Mouse (Mus musculus): Measurements from ENCODE around the gene Sh3bp2. TPM values are rescaled to one million over a fixed set of nuclear protein-coding genes. Genes with fewer than 3 reads are reported as not detected.

The Sh3bp2 gene
- polyA plus RNA-seq, 1 experiment from 2014 or later, result 3.7 TPM

GRCm38 (mm10) chr5:34521337-34521736, 4.3 kb upstream of the Sh3bp2 start:
- ATAC-seq, result no peak
- no peak overlapping the region for H3K9ac ChIP-seq (ENCODE audit: low read depth, low read length)
- no peaks in the 10 kb centered on the region for H3K36me3 ChIP-seq (ENCODE audit: control insufficient read depth, insufficient read depth, low read length)

GRCm38 (mm10) chr5:34523958-34524485, 1.6 kb upstream of the Sh3bp2 start:
- Histone ChIP-seq H3K27ac (ENCODE audit: low read length) (no peak overlapping the region), H3K27me3 (replicated peaks; ENCODE audit: control insufficient read depth, insufficient read depth, low read length) (no peaks in the 10 kb centered on the region), H3K9me3 (ENCODE audit: control insufficient read depth, low read length) (no peaks in the 10 kb centered on the region), H3K36me3 (ENCODE audit: control insufficient read depth, insufficient read depth, low read length) (no peaks in the 10 kb centered on the region), H3K4me2 (ENCODE audit: low read depth, low read length) (no peak overlapping the region), H3K4me1 (ENCODE audit: control insufficient read depth, insufficient read depth, low read length) (no peaks in the 10 kb centered on the region), H3K9ac (ENCODE audit: low read depth, low read length) (no peak overlapping the region), H3K4me3 (ENCODE audit: low read length) (no peak overlapping the region)
- 60% methylated on average over 4 of the region's 4 CpGs for WGBS
- no peak for ATAC-seq

More at GRCm38 (mm10) chr5:34521337-34521736, 4.3 kb upstream of the Sh3bp2 start:
- H3K4me2 ChIP-seq (ENCODE audit: low read depth, low read length), result no peak overlapping the region
- no peaks in the 10 kb centered on the region for H3K4me1 ChIP-seq (ENCODE audit: control insufficient read depth, insufficient read depth, low read length)
- H3K27ac ChIP-seq (ENCODE audit: low read length), result no peak overlapping the region
- no peaks in the 10 kb centered on the region for H3K9me3 ChIP-seq (ENCODE audit: control insufficient read depth, low read length)
- 86% methylated on average over 3 of the region's 3 CpGs for WGBS
- no peaks in the 10 kb centered on the region for H3K27me3 ChIP-seq (replicated peaks; ENCODE audit: control insufficient read depth, insufficient read depth, low read length)
- no peak overlapping the region for H3K4me3 ChIP-seq (ENCODE audit: low read length)

- Histone ChIP-seq H3K27me3 (replicated peaks; ENCODE audit: control insufficient read depth, insufficient read depth, low read length) (no peaks in the 10 kb centered on the region), H3K9me3 (ENCODE audit: control insufficient read depth, low read length) (no peaks in the 10 kb centered on the region), H3K36me3 (ENCODE audit: control insufficient read depth, insufficient read depth, low read length) (no peaks in the 10 kb centered on the region), H3K9ac (ENCODE audit: low read depth, low read length) (no peak overlapping the region), H3K27ac (ENCODE audit: low read length) (no peak overlapping the region), H3K4me1 (ENCODE audit: control insufficient read depth, insufficient read depth, low read length) (no peaks in the 10 kb centered on the region), H3K4me3 (ENCODE audit: low read length) (no peak overlapping the region), H3K4me2 (ENCODE audit: low read depth, low read length) (no peak overlapping the region)
- no peak for ATAC-seq
Measured at GRCm38 (mm10) chr5:34524511-34524910, 1.1 kb upstream of the Sh3bp2 start.

DNA sequence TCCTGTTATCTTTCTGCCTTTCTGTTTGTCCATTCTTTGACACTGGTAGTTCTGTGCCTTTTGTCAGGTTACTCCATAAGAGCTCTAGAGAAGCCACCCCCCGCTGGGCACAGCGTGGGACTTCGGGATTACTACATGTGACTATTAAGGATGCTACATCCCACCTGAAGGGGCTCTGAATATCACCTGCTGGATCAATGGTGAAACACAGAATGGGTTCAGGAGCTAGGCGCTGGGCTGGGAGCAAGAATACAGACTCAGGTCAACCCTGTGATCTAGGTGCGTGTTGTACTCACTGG, 788 bp downstream of the Sh3bp2 start:
- Histone ChIP-seq H3K4me3 (ENCODE audit: low read length) (no peak overlapping the region; the same call in 1 of the 2 replicates), H3K36me3 (ENCODE audit: control insufficient read depth, insufficient read depth, low read length) (no peaks in the 10 kb centered on the region), H3K9ac (ENCODE audit: low read depth, low read length) (no peak overlapping the region), H3K4me1 (ENCODE audit: control insufficient read depth, insufficient read depth, low read length) (peaks cover 11% of the 10 kb centered on the region; the same call in 1 of the 2 replicates), H3K27me3 (replicated peaks; ENCODE audit: control insufficient read depth, insufficient read depth, low read length) (no peaks in the 10 kb centered on the region), H3K9me3 (ENCODE audit: control insufficient read depth, low read length) (no peaks in the 10 kb centered on the region), H3K27ac (ENCODE audit: low read length) (no peak overlapping the region), H3K4me2 (ENCODE audit: low read depth, low read length) (no peak overlapping the region; the same call in 1 of the 2 replicates)
- ATAC-seq, result no peak
- 49% methylated on average over 5 of the region's 5 CpGs for WGBS

DNA sequence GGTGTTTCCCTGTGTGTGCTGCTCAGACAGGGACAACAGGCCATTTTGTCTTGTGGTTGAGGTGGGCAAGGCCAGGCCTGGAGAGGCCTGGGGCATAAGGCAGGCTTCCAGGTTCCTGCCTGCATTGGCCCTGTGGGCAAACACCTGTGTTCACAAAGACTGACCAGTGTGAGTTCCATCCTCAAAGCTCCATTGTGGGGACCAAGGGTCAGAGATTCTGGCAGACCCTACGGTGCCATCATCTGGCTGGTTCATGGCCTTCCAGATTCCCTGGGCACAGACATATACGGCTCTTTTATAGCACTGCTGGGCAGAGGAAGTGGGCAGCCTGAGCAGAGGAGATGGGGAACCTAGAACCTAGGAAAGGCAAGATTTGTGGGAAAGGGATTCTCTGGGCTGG, 1.7 kb downstream of the Sh3bp2 start:
- Histone ChIP-seq H3K27ac (ENCODE audit: low read length) (no peak overlapping the region), H3K36me3 (ENCODE audit: control insufficient read depth, insufficient read depth, low read length) (no peaks in the 10 kb centered on the region), H3K27me3 (replicated peaks; ENCODE audit: control insufficient read depth, insufficient read depth, low read length) (no peaks in the 10 kb centered on the region), H3K4me3 (ENCODE audit: low read length) (no peak overlapping the region), H3K4me2 (ENCODE audit: low read depth, low read length) (no peak overlapping the region), H3K9me3 (ENCODE audit: control insufficient read depth, low read length) (no peaks in the 10 kb centered on the region), H3K9ac (ENCODE audit: low read depth, low read length) (no peak overlapping the region), H3K4me1 (ENCODE audit: control insufficient read depth, insufficient read depth, low read length) (peaks cover 11% of the 10 kb centered on the region; the same call in 1 of the 2 replicates)
- no peak for ATAC-seq
- WGBS, result 86% methylated on average over 2 of the region's 2 CpGs

DNA sequence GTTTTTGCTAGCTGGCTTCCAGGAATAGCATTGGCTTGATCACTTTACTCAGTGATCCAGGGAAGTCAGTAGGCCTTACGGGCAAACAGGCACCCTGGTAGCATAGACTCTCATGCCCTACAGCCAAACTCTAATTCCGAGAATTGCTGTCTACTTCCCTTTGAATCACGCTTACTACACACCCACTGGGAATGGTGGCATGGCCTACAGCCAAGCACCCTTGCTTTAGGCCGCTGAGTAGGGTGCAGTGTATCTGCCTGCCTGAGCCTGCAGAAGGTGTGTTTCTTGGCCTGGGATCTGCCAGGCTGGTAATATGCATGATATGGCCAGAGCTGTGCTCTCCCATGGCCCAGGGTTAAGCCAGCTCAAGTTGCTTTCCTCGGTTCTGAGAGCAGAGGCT, 3.1 kb downstream of the Sh3bp2 start:
- no peak for ATAC-seq
- Histone ChIP-seq H3K9ac (ENCODE audit: low read depth, low read length) (no peak overlapping the region), H3K27me3 (replicated peaks; ENCODE audit: control insufficient read depth, insufficient read depth, low read length) (no peaks in the 10 kb centered on the region), H3K4me1 (ENCODE audit: control insufficient read depth, insufficient read depth, low read length) (peaks cover 11% of the 10 kb centered on the region; the same call in 1 of the 2 replicates), H3K36me3 (ENCODE audit: control insufficient read depth, insufficient read depth, low read length) (no peaks in the 10 kb centered on the region), H3K4me2 (ENCODE audit: low read depth, low read length) (no peak overlapping the region), H3K9me3 (ENCODE audit: control insufficient read depth, low read length) (no peaks in the 10 kb centered on the region), H3K4me3 (ENCODE audit: low read length) (no peak overlapping the region), H3K27ac (ENCODE audit: low read length) (no peak overlapping the region)
- WGBS, result 84% methylated on average over 5 of the region's 5 CpGs

- peaks cover 11% of the 10 kb centered on the region; the same call in 1 of the 2 replicates for H3K4me1 ChIP-seq (ENCODE audit: control insufficient read depth, insufficient read depth, low read length)
- no peak overlapping the region for H3K4me2 ChIP-seq (ENCODE audit: low read depth, low read length)
- no peak overlapping the region for H3K4me3 ChIP-seq (ENCODE audit: low read length)
- no peak overlapping the region for H3K9ac ChIP-seq (ENCODE audit: low read depth, low read length)
- no peaks in the 10 kb centered on the region for H3K9me3 ChIP-seq (ENCODE audit: control insufficient read depth, low read length)
- ATAC-seq, result peak; percentile 5; the same call in 1 of the 2 replicates
- no peaks in the 10 kb centered on the region for H3K36me3 ChIP-seq (ENCODE audit: control insufficient read depth, insufficient read depth, low read length)
- peak overlapping the region; percentile 37 for H3K27ac ChIP-seq (ENCODE audit: low read length)
- no peaks in the 10 kb centered on the region for H3K27me3 ChIP-seq (replicated peaks; ENCODE audit: control insufficient read depth, insufficient read depth, low read length)
- WGBS, result 70% methylated on average over 5 of the region's 5 CpGs
Measured at GRCm38 (mm10) chr5:34530116-34530515, 4.5 kb downstream of the Sh3bp2 start.

DNA sequence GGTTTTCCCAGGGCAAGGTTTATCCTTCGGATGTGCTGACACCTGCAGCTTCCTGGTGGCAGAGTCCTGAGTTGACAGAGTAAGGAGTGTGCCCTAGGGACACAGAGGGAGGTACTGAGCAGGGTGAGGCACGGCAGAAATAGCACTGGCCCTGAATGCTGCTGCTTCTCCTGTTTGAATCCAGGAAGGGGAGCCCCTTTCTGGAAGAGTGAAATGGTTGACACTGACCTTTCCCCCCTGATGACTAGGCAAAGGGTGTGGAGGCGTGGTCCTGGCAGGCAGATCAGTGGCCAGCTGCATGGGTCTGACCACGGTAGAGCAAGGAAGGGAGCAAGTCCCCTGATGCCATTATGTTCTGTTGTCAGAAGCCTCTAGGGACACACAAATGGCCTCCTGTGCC, 5.0 kb downstream of the Sh3bp2 start:
- no peak overlapping the region for H3K4me3 ChIP-seq (ENCODE audit: low read length)
- WGBS, result 41% methylated on average over 4 of the region's 4 CpGs
- H3K9me3 ChIP-seq (ENCODE audit: control insufficient read depth, low read length), result no peaks in the 10 kb centered on the region
- H3K9ac ChIP-seq (ENCODE audit: low read depth, low read length), result no peak overlapping the region
- no peaks in the 10 kb centered on the region for H3K27me3 ChIP-seq (replicated peaks; ENCODE audit: control insufficient read depth, insufficient read depth, low read length)
- peak overlapping the region; percentile 37 for H3K27ac ChIP-seq (ENCODE audit: low read length)
- peaks cover 11% of the 10 kb centered on the region; the same call in 1 of the 2 replicates for H3K4me1 ChIP-seq (ENCODE audit: control insufficient read depth, insufficient read depth, low read length)
- no peak overlapping the region for H3K4me2 ChIP-seq (ENCODE audit: low read depth, low read length)
- H3K36me3 ChIP-seq (ENCODE audit: control insufficient read depth, insufficient read depth, low read length), result no peaks in the 10 kb centered on the region
- ATAC-seq, result peak; percentile 84

DNA sequence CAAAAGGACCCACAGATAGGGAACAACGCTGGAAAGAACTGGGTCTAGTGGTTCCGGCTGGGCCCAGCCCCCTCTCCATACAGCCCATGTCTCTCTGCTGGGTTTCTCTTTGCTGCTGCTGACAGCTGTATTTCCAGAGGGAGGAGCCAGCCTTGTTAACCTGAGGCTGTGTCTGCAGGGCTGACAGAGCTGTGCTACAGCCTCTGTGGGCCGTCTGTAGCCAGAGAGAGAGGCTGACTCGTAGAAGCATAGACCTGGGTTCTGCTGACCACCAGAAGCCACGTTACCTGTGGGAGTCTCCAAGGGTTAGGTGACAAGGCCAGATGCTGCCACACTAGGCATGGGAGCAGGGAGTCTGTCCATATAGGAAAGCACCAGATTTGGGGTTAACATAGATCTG, 7.4 kb downstream of the Sh3bp2 start:
- WGBS, result 77% methylated on average over 5 of the region's 5 CpGs
- no peaks in the 10 kb centered on the region for H3K27me3 ChIP-seq (replicated peaks; ENCODE audit: control insufficient read depth, insufficient read depth, low read length)
- no peak for ATAC-seq
- H3K4me2 ChIP-seq (ENCODE audit: low read depth, low read length), result no peak overlapping the region
- no peak overlapping the region for H3K9ac ChIP-seq (ENCODE audit: low read depth, low read length)
- H3K9me3 ChIP-seq (ENCODE audit: control insufficient read depth, low read length), result no peaks in the 10 kb centered on the region
- peaks cover 11% of the 10 kb centered on the region; the same call in 1 of the 2 replicates for H3K4me1 ChIP-seq (ENCODE audit: control insufficient read depth, insufficient read depth, low read length)
- H3K27ac ChIP-seq (ENCODE audit: low read length), result no peak overlapping the region
- no peaks in the 10 kb centered on the region for H3K36me3 ChIP-seq (ENCODE audit: control insufficient read depth, insufficient read depth, low read length)
- no peak overlapping the region for H3K4me3 ChIP-seq (ENCODE audit: low read length)

GRCm38 (mm10) chr5:34533820-34534219, 8.2 kb downstream of the Sh3bp2 start:
- no peaks in the 10 kb centered on the region for H3K36me3 ChIP-seq (ENCODE audit: control insufficient read depth, insufficient read depth, low read length)
- H3K4me3 ChIP-seq (ENCODE audit: low read length), result no peak overlapping the region
- H3K4me2 ChIP-seq (ENCODE audit: low read depth, low read length), result no peak overlapping the region
- H3K27ac ChIP-seq (ENCODE audit: low read length), result no peak overlapping the region
- no peaks in the 10 kb centered on the region for H3K9me3 ChIP-seq (ENCODE audit: control insufficient read depth, low read length)
- no peak for ATAC-seq
- H3K4me1 ChIP-seq (ENCODE audit: control insufficient read depth, insufficient read depth, low read length), result peaks cover 11% of the 10 kb centered on the region; the same call in 1 of the 2 replicates
- WGBS, result 69% methylated on average over 3 of the region's 3 CpGs
- no peak overlapping the region for H3K9ac ChIP-seq (ENCODE audit: low read depth, low read length)
- H3K27me3 ChIP-seq (replicated peaks; ENCODE audit: control insufficient read depth, insufficient read depth, low read length), result no peaks in the 10 kb centered on the region

Measured in intestine, embryonic 16.5 days (tissue).